ENCODE assay signal across 19 mouse cellular contexts in the genomic region with DNA sequence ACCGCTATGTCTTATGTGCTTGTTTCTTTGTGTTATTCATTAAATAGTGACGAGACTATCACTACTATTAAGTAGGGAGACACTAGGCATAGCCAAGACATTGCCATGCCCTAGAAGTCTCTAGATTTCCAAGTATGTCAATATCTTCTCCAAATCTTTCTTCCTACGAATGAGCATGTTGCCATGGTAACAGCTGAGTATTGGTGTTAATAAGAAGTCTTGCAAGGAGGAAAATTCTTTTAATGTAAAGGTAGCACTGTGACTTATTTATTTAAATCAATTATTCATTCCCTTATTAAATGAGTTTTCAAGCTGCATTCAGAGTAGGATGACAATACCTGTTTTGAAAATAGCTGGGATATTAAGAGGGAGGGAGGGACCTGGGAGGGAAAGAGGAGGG. TPM values are rescaled to one million over a fixed set of nuclear protein-coding genes. Genes with fewer than 3 reads are reported as not detected.
DNase-seq lines count a peak whose midpoint lies in the region; ATAC-seq and TF ChIP-seq lines count a peak whose summit lies in the region.
"Had no signal": no experiment of that assay in that cellular context is flagged by ENCODE, and none has a peak within 500 bp of the region (broad histone marks: within the 10 kb centered on the region; RNA-seq: fewer than 3 reads in every experiment).

No protein-coding gene starts in this region.

- no peak overlapping the region for H3K4me2 ChIP-seq in forebrain, embryonic 16.5 days (ENCODE audit: low read length)
- H3K4me2 ChIP-seq in forebrain, embryonic 11.5 days (ENCODE audit: low read depth, low read length, severe bottlenecking), result no peak overlapping the region
- no peak overlapping the region for H3K4me2 ChIP-seq in hindbrain, postnatal 0 days (ENCODE audit: low read depth, low read length)
- H3K4me2 ChIP-seq in midbrain, postnatal 0 days (ENCODE audit: low read depth, low read length, poor library complexity, severe bottlenecking), result no peak overlapping the region
- H3K4me2 ChIP-seq in kidney, embryonic 15.5 days, result no peak overlapping the region
- H3K4me2 ChIP-seq: embryonic facial prominence, embryonic 12.5 days; forebrain, embryonic 15.5 days; heart, embryonic 11.5 days; heart, embryonic 15.5 days had no signal

- H3K4me3 ChIP-seq in forebrain, embryonic 16.5 days (replicated peaks; ENCODE audit: low read length), result no peak overlapping the region
- no peak overlapping the region for H3K4me3 ChIP-seq in forebrain, embryonic 11.5 days (ENCODE audit: low read depth, low read length)
- H3K4me3 ChIP-seq in hindbrain, postnatal 0 days (ENCODE audit: low read length), result no peak overlapping the region
- no peak overlapping the region for H3K4me3 ChIP-seq in hindbrain, embryonic 10.5 days
- H3K4me3 ChIP-seq in midbrain, postnatal 0 days (ENCODE audit: low read depth, low read length), result no peak overlapping the region
- H3K4me3 ChIP-seq in kidney, embryonic 15.5 days (replicated peaks), result no peak overlapping the region
- H3K4me3 ChIP-seq: embryonic facial prominence, embryonic 12.5 days; forebrain, embryonic 15.5 days; heart, adult 2 months; heart, embryonic 15.5 days had no signal

- 70% methylated on average over 3 of the region's 3 CpGs for WGBS in forebrain, embryonic 16.5 days
- 81% methylated on average over 3 of the region's 3 CpGs for WGBS in forebrain, embryonic 11.5 days
- 61% methylated on average over 3 of the region's 3 CpGs for WGBS in hindbrain, postnatal 0 days
- WGBS in hindbrain, embryonic 10.5 days, result 87% methylated on average over 3 of the region's 3 CpGs
- 63% methylated on average over 3 of the region's 3 CpGs for WGBS in midbrain, postnatal 0 days
- 87% methylated on average over 3 of the region's 3 CpGs for WGBS in kidney, embryonic 15.5 days

- no peaks in the 10 kb centered on the region for H3K9me3 ChIP-seq in forebrain, embryonic 16.5 days (ENCODE audit: control insufficient read depth, low read length)
- H3K9me3 ChIP-seq in forebrain, embryonic 11.5 days (ENCODE audit: control insufficient read depth, low read length), result no peaks in the 10 kb centered on the region
- H3K9me3 ChIP-seq in hindbrain, postnatal 0 days (ENCODE audit: low read length), result no peaks in the 10 kb centered on the region
- H3K9me3 ChIP-seq in hindbrain, embryonic 10.5 days, result no peaks in the 10 kb centered on the region
- H3K9me3 ChIP-seq in midbrain, postnatal 0 days (ENCODE audit: low read length), result no peaks in the 10 kb centered on the region
- H3K9me3 ChIP-seq in kidney, embryonic 15.5 days (replicated peaks), result no peaks in the 10 kb centered on the region
- H3K9me3 ChIP-seq: embryonic facial prominence, embryonic 12.5 days; forebrain, embryonic 15.5 days; heart, embryonic 15.5 days had no signal

- 0 out of 2 replicates have a peak, but pooled peaks have one; percentile 43 for ATAC-seq in forebrain, embryonic 16.5 days
- no peak for ATAC-seq in forebrain, embryonic 11.5 days (replicated peaks; ENCODE audit: low FRiP score)
- no peak for ATAC-seq in hindbrain, postnatal 0 days
- peak; percentile 56 for ATAC-seq in midbrain, postnatal 0 days (ENCODE audit: low FRiP score)
- ATAC-seq in kidney, embryonic 15.5 days (replicated peaks; ENCODE audit: low FRiP score), result no peak
- ATAC-seq: forebrain, embryonic 15.5 days; intestine, embryonic 16.5 days had no signal

- no peaks in the 10 kb centered on the region for H3K4me1 ChIP-seq in forebrain, embryonic 16.5 days (replicated peaks; ENCODE audit: control insufficient read depth, insufficient read depth, low read length)
- H3K4me1 ChIP-seq in forebrain, embryonic 11.5 days (replicated peaks; ENCODE audit: control insufficient read depth, insufficient read depth, low read length), result no peaks in the 10 kb centered on the region
- H3K4me1 ChIP-seq in hindbrain, postnatal 0 days (ENCODE audit: insufficient read depth, low read length), result no peaks in the 10 kb centered on the region
- no peaks in the 10 kb centered on the region for H3K4me1 ChIP-seq in hindbrain, embryonic 10.5 days (replicated peaks)
- H3K4me1 ChIP-seq in midbrain, postnatal 0 days (ENCODE audit: insufficient read depth, low read length), result no peaks in the 10 kb centered on the region
- H3K4me1 ChIP-seq in kidney, embryonic 15.5 days, result no peaks in the 10 kb centered on the region
- H3K4me1 ChIP-seq: embryonic facial prominence, embryonic 12.5 days; forebrain, embryonic 15.5 days; heart, embryonic 15.5 days had no signal

- H3K36me3 ChIP-seq in forebrain, embryonic 16.5 days (ENCODE audit: control insufficient read depth, insufficient read depth), result no peaks in the 10 kb centered on the region
- no peaks in the 10 kb centered on the region for H3K36me3 ChIP-seq in forebrain, embryonic 11.5 days (ENCODE audit: control insufficient read depth, insufficient read depth, low read length)
- H3K36me3 ChIP-seq in hindbrain, postnatal 0 days (ENCODE audit: insufficient read depth, low read length), result no peaks in the 10 kb centered on the region
- no peaks in the 10 kb centered on the region for H3K36me3 ChIP-seq in hindbrain, embryonic 10.5 days
- no peaks in the 10 kb centered on the region for H3K36me3 ChIP-seq in midbrain, postnatal 0 days (ENCODE audit: insufficient read depth, low read length)
- H3K36me3 ChIP-seq in kidney, embryonic 15.5 days, result no peaks in the 10 kb centered on the region
- H3K36me3 ChIP-seq: embryonic facial prominence, embryonic 12.5 days; forebrain, embryonic 15.5 days; heart, embryonic 15.5 days had no signal

- no peak for TF ChIP-seq CTCF in hindbrain, postnatal 0 days (IDR thresholded peaks at IDR 0.05; ENCODE audit: low read depth)
- no peak for TF ChIP-seq CTCF in midbrain, postnatal 0 days (IDR thresholded peaks at IDR 0.05)

- no peaks in the 10 kb centered on the region for H3K27me3 ChIP-seq in forebrain, embryonic 16.5 days (replicated peaks; ENCODE audit: control insufficient read depth, insufficient read depth, low read length)
- no peaks in the 10 kb centered on the region for H3K27me3 ChIP-seq in forebrain, embryonic 11.5 days (ENCODE audit: control insufficient read depth, insufficient read depth, low read length)
- H3K27me3 ChIP-seq in hindbrain, postnatal 0 days (ENCODE audit: insufficient read depth, low read length), result no peaks in the 10 kb centered on the region
- H3K27me3 ChIP-seq in hindbrain, embryonic 10.5 days (ENCODE audit: insufficient read depth, poor library complexity, severe bottlenecking), result no peaks in the 10 kb centered on the region
- H3K27me3 ChIP-seq in midbrain, postnatal 0 days (ENCODE audit: insufficient read depth, low read length), result no peaks in the 10 kb centered on the region
- no peaks in the 10 kb centered on the region for H3K27me3 ChIP-seq in kidney, embryonic 15.5 days
- H3K27me3 ChIP-seq: embryonic facial prominence, embryonic 12.5 days; forebrain, embryonic 15.5 days; heart, embryonic 15.5 days had no signal

- no peak overlapping the region for H3K9ac ChIP-seq in forebrain, embryonic 16.5 days (replicated peaks; ENCODE audit: low read depth, low read length)
- H3K9ac ChIP-seq in forebrain, embryonic 11.5 days (ENCODE audit: low read length), result no peak overlapping the region
- H3K9ac ChIP-seq in hindbrain, postnatal 0 days (replicated peaks; ENCODE audit: low read length), result no peak overlapping the region
- no peak overlapping the region for H3K9ac ChIP-seq in midbrain, postnatal 0 days (replicated peaks; ENCODE audit: low read length, poor library complexity, severe bottlenecking)
- H3K9ac ChIP-seq in kidney, embryonic 15.5 days, result no peak overlapping the region
- H3K9ac ChIP-seq: embryonic facial prominence, embryonic 12.5 days; forebrain, embryonic 15.5 days; heart, embryonic 15.5 days had no signal

- no peak for DNase-seq in forebrain, embryonic 11.5 days (ENCODE audit: low spot score)
- DNase-seq in hindbrain, postnatal 0 days (ENCODE audit: low spot score), result peak; percentile 71
- DNase-seq in hindbrain, embryonic 10.5 days (ENCODE audit: low spot score), result no peak
- peak; percentile 59 for DNase-seq in brain, adult 2 months (ENCODE audit: low read depth, low spot score)
- peak; percentile 65 for DNase-seq in midbrain, postnatal 0 days (ENCODE audit: low spot score)
- DNase-seq: adrenal gland, postnatal 14 days; cerebellum, adult 11 months; cerebellum, adult 9-10 months; cerebellum, postnatal 25 days; gastrocnemius, postnatal 14 days; heart, adult 2 months; heart, postnatal 14 days had no signal

- no peak overlapping the region for H3K27ac ChIP-seq in forebrain, embryonic 16.5 days (ENCODE audit: low read length)
- no peak overlapping the region for H3K27ac ChIP-seq in forebrain, embryonic 11.5 days (ENCODE audit: low read depth, low read length)
- H3K27ac ChIP-seq in hindbrain, postnatal 0 days, result no peak overlapping the region
- H3K27ac ChIP-seq in hindbrain, embryonic 10.5 days, result no peak overlapping the region
- H3K27ac ChIP-seq in midbrain, postnatal 0 days (ENCODE audit: low read depth, low read length), result no peak overlapping the region
- no peak overlapping the region for H3K27ac ChIP-seq in kidney, embryonic 15.5 days
- H3K27ac ChIP-seq: embryonic facial prominence, embryonic 12.5 days; forebrain, embryonic 15.5 days; heart, adult 2 months; heart, embryonic 15.5 days had no signal

RNA-seq across cellular contexts. Expression of a gene that starts 38.2 kb away (rescaled TPM):
- polyA plus RNA-seq in forebrain, embryonic 16.5 days (2015; fragmentation: Nextera tagmentation; extraction: Ambion mirVana), result 270 and 276 TPM in 2 replicates
- 279 and 281 TPM in 2 replicates for polyA plus RNA-seq in forebrain, embryonic 11.5 days (2014; fragmentation: Nextera tagmentation; extraction: Ambion mirVana)
- 180 TPM in 2 replicates for total RNA-seq in hindbrain, postnatal 0 days (2014; rRNA removed)
- polyA plus RNA-seq in hindbrain, postnatal 0 days (2015; fragmentation: Nextera tagmentation; extraction: Ambion mirVana), result 453 and 456 TPM in 2 replicates
- polyA plus RNA-seq in hindbrain, embryonic 10.5 days (2016; fragmentation: Nextera tagmentation; extraction: Ambion mirVana), result 317 and 344 TPM in 2 replicates
- 129 and 174 TPM in 2 replicates for total RNA-seq in midbrain, postnatal 0 days (2014; rRNA removed)
- 399 and 439 TPM in 2 replicates for polyA plus RNA-seq in midbrain, postnatal 0 days (2015; fragmentation: Nextera tagmentation; extraction: Ambion mirVana)
- 348 and 369 TPM in 2 replicates for polyA plus RNA-seq in kidney, embryonic 15.5 days (2015; fragmentation: Nextera tagmentation; extraction: Ambion mirVana)

RNA-seq across cellular contexts. Expression of a gene that starts 47.8 kb away (rescaled TPM):
- polyA plus RNA-seq in forebrain, embryonic 16.5 days (2015; fragmentation: Nextera tagmentation; extraction: Ambion mirVana), result 38.1 and 43.6 TPM in 2 replicates
- 51.3 and 54.2 TPM in 2 replicates for polyA plus RNA-seq in forebrain, embryonic 11.5 days (2014; fragmentation: Nextera tagmentation; extraction: Ambion mirVana)
- total RNA-seq in hindbrain, postnatal 0 days (2014; rRNA removed), result 19.1 and 21.3 TPM in 2 replicates
- polyA plus RNA-seq in hindbrain, postnatal 0 days (2015; fragmentation: Nextera tagmentation; extraction: Ambion mirVana), result 30.0 and 30.7 TPM in 2 replicates
- 38.4 and 45.2 TPM in 2 replicates for polyA plus RNA-seq in hindbrain, embryonic 10.5 days (2016; fragmentation: Nextera tagmentation; extraction: Ambion mirVana)
- total RNA-seq in midbrain, postnatal 0 days (2014; rRNA removed), result 24.4 and 25.3 TPM in 2 replicates
- 25.9 and 29.9 TPM in 2 replicates for polyA plus RNA-seq in midbrain, postnatal 0 days (2015; fragmentation: Nextera tagmentation; extraction: Ambion mirVana)
- 46.7 and 47.7 TPM in 2 replicates for polyA plus RNA-seq in kidney, embryonic 15.5 days (2015; fragmentation: Nextera tagmentation; extraction: Ambion mirVana)

RNA-seq across cellular contexts. Expression of a gene that starts 48.0 kb away (rescaled TPM):
- 16.7 and 18.3 TPM in 2 replicates for polyA plus RNA-seq in forebrain, embryonic 16.5 days (2015; fragmentation: Nextera tagmentation; extraction: Ambion mirVana)
- polyA plus RNA-seq in forebrain, embryonic 11.5 days (2014; fragmentation: Nextera tagmentation; extraction: Ambion mirVana), result 28.8 and 30.1 TPM in 2 replicates
- total RNA-seq in hindbrain, postnatal 0 days (2014; rRNA removed), result 0.31 and 1.7 TPM in 2 replicates
- 19.1 and 28.5 TPM in 2 replicates for polyA plus RNA-seq in hindbrain, postnatal 0 days (2015; fragmentation: Nextera tagmentation; extraction: Ambion mirVana)
- polyA plus RNA-seq in hindbrain, embryonic 10.5 days (2016; fragmentation: Nextera tagmentation; extraction: Ambion mirVana), result 26.0 and 26.6 TPM in 2 replicates
- 0.71 and 3.0 TPM in 2 replicates for total RNA-seq in midbrain, postnatal 0 days (2014; rRNA removed)
- 13.9 and 18.8 TPM in 2 replicates for polyA plus RNA-seq in midbrain, postnatal 0 days (2015; fragmentation: Nextera tagmentation; extraction: Ambion mirVana)
- polyA plus RNA-seq in kidney, embryonic 15.5 days (2015; fragmentation: Nextera tagmentation; extraction: Ambion mirVana), result 40.1 and 40.4 TPM in 2 replicates

Comparison
In these comparisons a context has a peak if more than half of its experiments do, and no peak if none do; other contexts are left out.
1. ATAC-seq: peak in forebrain, embryonic 16.5 days (single experiment) and midbrain, postnatal 0 days (single experiment); none in forebrain, embryonic 11.5 days (single experiment), hindbrain, postnatal 0 days (single experiment) and kidney, embryonic 15.5 days (single experiment).
2. DNase-seq: peak in hindbrain, postnatal 0 days (single experiment), brain, adult 2 months (single experiment) and midbrain, postnatal 0 days (single experiment); none in forebrain, embryonic 11.5 days (single experiment) and hindbrain, embryonic 10.5 days (single experiment).